Mouse (Mus musculus) kidney, embryonic 15.5 days (tissue): ENCODE data around the gene Pknox1. TPM values are rescaled to one million over a fixed set of nuclear protein-coding genes. Genes with fewer than 3 reads are reported as not detected.
"Not testable (repeated sequence)": the region's sequence is repeated elsewhere in the genome, so short reads cannot be mapped to it uniquely, and the experiment has no call there.

Experiments used
- ATAC-seq: fragments of 200-750 bp; cut with Nextera tagmentation; replicated peaks from 2 replicates; pipeline ENCODE4 v1.8.0; 2017; ENCODE audit warnings: moderate TSS enrichment; ENCODE audit not compliant: low FRiP score
- H3K27ac ChIP-seq: fragments of 300-500 bp; sonication (generic); 2 replicates; pipeline ENCODE4 v1.5.1; 2015; ENCODE audit warnings: mild to moderate bottlenecking, inconsistent platforms
- H3K27me3 ChIP-seq: fragments of 300-500 bp; sonication (generic); 2 replicates; pipeline ENCODE4 v1.6.1; 2015; ENCODE audit warnings: inconsistent platforms
- H3K36me3 ChIP-seq: fragments of 300-500 bp; sonication (generic); 2 replicates; pipeline ENCODE4 v1.6.1; 2015; ENCODE audit warnings: inconsistent platforms
- H3K4me1 ChIP-seq: fragments of 300-500 bp; sonication (generic); 2 replicates; pipeline ENCODE4 v1.6.1; 2015; ENCODE audit warnings: inconsistent platforms
- H3K4me2 ChIP-seq: fragments of 300-500 bp; sonication (generic); 2 replicates; pipeline ENCODE4 v1.6.1; 2015; ENCODE audit warnings: moderate library complexity, mild to moderate bottlenecking, inconsistent platforms
- H3K4me3 ChIP-seq: fragments of 300-500 bp; sonication (generic); replicated peaks from 2 replicates; pipeline ENCODE4 v1.5.1; 2015; ENCODE audit warnings: mild to moderate bottlenecking, inconsistent platforms
- H3K9ac ChIP-seq: fragments of 300-500 bp; sonication (generic); 2 replicates; pipeline ENCODE4 v1.6.1; 2015; ENCODE audit warnings: mild to moderate bottlenecking, inconsistent platforms
- H3K9me3 ChIP-seq: fragments of 300-500 bp; sonication (generic); replicated peaks from 2 replicates; pipeline ENCODE4 v1.6.1; 2016; ENCODE audit warnings: inconsistent platforms
- WGBS: fragments of 180-500 bp; shearing (Covaris S2); methylation state at CpG from one replicate; pipeline ENCODE4 v1.1.7; 2015; ENCODE audit warnings: mixed read lengths; 5-methylcytosine and 5-hydroxymethylcytosine counted together
- polyA plus RNA-seq: library from polyadenylated mRNA; unstranded; fragments of >200 nt; fragmentation: Nextera tagmentation; extraction: Ambion mirVana; gene quantifications from 2 replicates; pipeline ENCODE4 v1.2.1, GENCODE M21; 2015

Gene Pknox1
- polyA plus RNA-seq, 1 experiment from 2014 or later = 40.5 TPM

- ATAC-seq = peak; percentile 74
- Histone ChIP-seq H3K4me2 (peak overlapping the region; percentile 20), H3K27me3 (no peaks in the 10 kb centered on the region), H3K4me1 (peaks cover 18% of the 10 kb centered on the region), H3K4me3 (no peak overlapping the region), H3K36me3 (peaks cover 11% of the 10 kb centered on the region), H3K9ac (no peak overlapping the region), H3K27ac (peak overlapping the region; percentile 82), H3K9me3 (no peaks in the 10 kb centered on the region)
- WGBS = 23% methylated on average over 8 of the region's 8 CpGs
Observed at GRCm38 (mm10) chr17:31535871-31536629, 28.5 kb upstream of the Pknox1 start.

GRCm38 (mm10) chr17:31540101-31540500, 24.4 kb upstream of the Pknox1 start:
- Histone ChIP-seq H3K9me3 (no peaks in the 10 kb centered on the region), H3K4me2 (no peak overlapping the region), H3K27me3 (no peaks in the 10 kb centered on the region), H3K4me1 (peaks cover 25% of the 10 kb centered on the region), H3K27ac (no peak overlapping the region), H3K4me3 (no peak overlapping the region), H3K36me3 (no peaks in the 10 kb centered on the region), H3K9ac (no peak overlapping the region)
- 57% methylated on average over 3 of the region's 3 CpGs for WGBS
- ATAC-seq = no peak

GRCm38 (mm10) chr17:31540809-31541459, 23.6 kb upstream of the Pknox1 start:
- H3K9ac ChIP-seq = no peak overlapping the region
- H3K4me1 ChIP-seq = peaks cover 17% of the 10 kb centered on the region
- H3K9me3 ChIP-seq = no peaks in the 10 kb centered on the region
- 29% methylated on average over 4 of the region's 4 CpGs for WGBS
- no peaks in the 10 kb centered on the region for H3K27me3 ChIP-seq
- ATAC-seq = no peak
- H3K36me3 ChIP-seq = no peaks in the 10 kb centered on the region
- H3K4me3 ChIP-seq = no peak overlapping the region
- peak overlapping the region; percentile 52; the same call in 1 of the 2 replicates for H3K27ac ChIP-seq
- H3K4me2 ChIP-seq = no peak overlapping the region

- peaks cover 15% of the 10 kb centered on the region for H3K4me1 ChIP-seq
- no peak for ATAC-seq
- 42% methylated on average over 6 of the region's 6 CpGs for WGBS
- no peaks in the 10 kb centered on the region for H3K36me3 ChIP-seq
- no peak overlapping the region for H3K4me3 ChIP-seq
- H3K27ac ChIP-seq = peak overlapping the region; percentile 52
- no peaks in the 10 kb centered on the region for H3K9me3 ChIP-seq
- H3K27me3 ChIP-seq = no peaks in the 10 kb centered on the region
- H3K4me2 ChIP-seq = no peak overlapping the region
- H3K9ac ChIP-seq = no peak overlapping the region
Observed at GRCm38 (mm10) chr17:31541460-31541831, 23.1 kb upstream of the Pknox1 start.

- H3K4me3 ChIP-seq = no peak overlapping the region
- H3K27me3 ChIP-seq = no peaks in the 10 kb centered on the region
- no peak for ATAC-seq
- H3K36me3 ChIP-seq = no peaks in the 10 kb centered on the region
- WGBS = 33% methylated on average over 6 of the region's 6 CpGs
- H3K9me3 ChIP-seq = no peaks in the 10 kb centered on the region
- H3K4me1 ChIP-seq = peaks cover 15% of the 10 kb centered on the region
- H3K9ac ChIP-seq = no peak overlapping the region
- no peak overlapping the region for H3K27ac ChIP-seq
- no peak overlapping the region for H3K4me2 ChIP-seq
Observed at GRCm38 (mm10) chr17:31543574-31543973, 21.0 kb upstream of the Pknox1 start.

GRCm38 (mm10) chr17:31546444-31547196, 17.9 kb upstream of the Pknox1 start:
- ATAC-seq = no peak
- WGBS = 85% methylated on average over 9 of the region's 9 CpGs

GRCm38 (mm10) chr17:31547974-31548373, 16.6 kb upstream of the Pknox1 start:
- Histone ChIP-seq H3K4me1 (0 out of 2 replicates have a peak, but pooled peaks cover 3% of the 10 kb centered on the region), H3K4me2 (no peak overlapping the region), H3K9ac (no peak overlapping the region), H3K27me3 (no peaks in the 10 kb centered on the region), H3K36me3 (no peaks in the 10 kb centered on the region), H3K9me3 (no peaks in the 10 kb centered on the region), H3K27ac (no peak overlapping the region), H3K4me3 (no peak overlapping the region)
- 76% methylated on average over 3 of the region's 3 CpGs for WGBS
- no peak for ATAC-seq

More at GRCm38 (mm10) chr17:31546444-31547196, 17.9 kb upstream of the Pknox1 start:
- no peak overlapping the region for H3K4me3 ChIP-seq
- H3K36me3 ChIP-seq = no peaks in the 10 kb centered on the region
- no peak overlapping the region for H3K4me2 ChIP-seq
- H3K9ac ChIP-seq = no peak overlapping the region
- H3K27me3 ChIP-seq = no peaks in the 10 kb centered on the region
- H3K27ac ChIP-seq = no peak overlapping the region
- no peaks in the 10 kb centered on the region for H3K9me3 ChIP-seq
- H3K4me1 ChIP-seq = peaks cover 8% of the 10 kb centered on the region

GRCm38 (mm10) chr17:31549389-31549788, 15.1 kb upstream of the Pknox1 start:
- Histone ChIP-seq H3K36me3 (no peaks in the 10 kb centered on the region), H3K4me3 (no peak overlapping the region), H3K4me2 (no peak overlapping the region), H3K9me3 (no peaks in the 10 kb centered on the region), H3K9ac (no peak overlapping the region), H3K27me3 (no peaks in the 10 kb centered on the region), H3K4me1 (0 out of 2 replicates have a peak, but pooled peaks cover 3% of the 10 kb centered on the region), H3K27ac (peak overlapping the region; percentile 51)
- peak; percentile 66 for ATAC-seq
- 31% methylated on average over 8 of the region's 8 CpGs for WGBS

GRCm38 (mm10) chr17:31552601-31553000, 11.9 kb upstream of the Pknox1 start:
- H3K27me3 ChIP-seq, H3K4me3 ChIP-seq, ATAC-seq, H3K36me3 ChIP-seq, H3K9ac ChIP-seq, H3K4me2 ChIP-seq, H3K9me3 ChIP-seq, H3K27ac ChIP-seq: not testable (repeated sequence)
- WGBS = 96% methylated on average over 23 of the region's 23 CpGs
- H3K4me1 ChIP-seq = peaks cover 10% of the 10 kb centered on the region

GRCm38 (mm10) chr17:31556253-31556652, 8.3 kb upstream of the Pknox1 start:
- Histone ChIP-seq H3K4me1 (peaks cover 18% of the 10 kb centered on the region), H3K27ac (no peak overlapping the region), H3K27me3 (no peaks in the 10 kb centered on the region), H3K36me3 (no peaks in the 10 kb centered on the region), H3K4me2 (no peak overlapping the region), H3K9ac (no peak overlapping the region), H3K9me3 (no peaks in the 10 kb centered on the region), H3K4me3 (no peak overlapping the region)
- WGBS = 67% methylated on average over 4 of the region's 4 CpGs
- no peak for ATAC-seq

- ATAC-seq = peak; percentile 69
- peaks cover 18% of the 10 kb centered on the region for H3K4me1 ChIP-seq
- peak overlapping the region; percentile 39; the same call in 1 of the 2 replicates for H3K27ac ChIP-seq
- no peaks in the 10 kb centered on the region for H3K36me3 ChIP-seq
- H3K9me3 ChIP-seq = no peaks in the 10 kb centered on the region
- no peaks in the 10 kb centered on the region for H3K27me3 ChIP-seq
- H3K4me3 ChIP-seq = no peak overlapping the region
- WGBS = 47% methylated on average over 11 of the region's 11 CpGs
- H3K4me2 ChIP-seq = no peak overlapping the region
- H3K9ac ChIP-seq = no peak overlapping the region
Observed at GRCm38 (mm10) chr17:31557124-31557880, 7.2 kb upstream of the Pknox1 start.
